Mouse (Mus musculus) liver, embryonic 14.5 days (tissue): ENCODE results near the gene Dlgap3. TPM values are rescaled to one million over a fixed set of nuclear protein-coding genes. Genes with fewer than 3 reads are reported as not detected.

ENCODE experiments used
- ATAC-seq: fragments of 200-750 bp; cut with Nextera tagmentation; 2 replicates; pipeline ENCODE4 v1.8.0; 2017; ENCODE audit warnings: moderate number of reproducible peaks, mild to moderate bottlenecking, moderate library complexity; ENCODE audit not compliant: insufficient read depth
- DNase-seq, 3 experiments: peaks; one replicate each; pipeline ENCODE4 v3.0.0-alpha.2; 2012 to 2013; ENCODE audit warnings: low read depth in 3 of 3, low spot score in 3 of 3
- H3K27ac ChIP-seq: fragments of 300-500 bp; sonication (generic); 2 replicates; pipeline ENCODE4 v1.5.1; 2014; ENCODE audit warnings: moderate library complexity, mild to moderate bottlenecking, control low read depth, inconsistent platforms
- H3K27me3 ChIP-seq: fragments of 300-500 bp; sonication (generic); 2 replicates; pipeline ENCODE4 v1.6.1; 2014; ENCODE audit warnings: mild to moderate bottlenecking, low read length, moderate library complexity; ENCODE audit not compliant: control insufficient read depth, insufficient read depth
- H3K36me3 ChIP-seq: fragments of 300-500 bp; sonication (generic); replicated peaks from 2 replicates; pipeline ENCODE4 v1.6.1; 2014; ENCODE audit warnings: low read depth; ENCODE audit not compliant: control insufficient read depth, insufficient read depth
- H3K4me1 ChIP-seq, 2 experiments: fragments of 200-500 bp in 1 of 2; fragments of 300-500 bp in 1 of 2; sonication (generic) in 1 of 2; replicated peaks; 2 replicates each; pipeline ENCODE4 v1.6.1; 2012 to 2014; ENCODE audit warnings: antibody characterized with exemption in 1 of 2, inconsistent platforms in 1 of 2, low read length in 1 of 2; ENCODE audit not compliant: control insufficient read depth in 2 of 2, insufficient read depth in 2 of 2
- H3K4me2 ChIP-seq: fragments of 300-500 bp; sonication (generic); 2 replicates; pipeline ENCODE4 v1.6.1; 2014; ENCODE audit warnings: low read depth, mild to moderate bottlenecking, control low read depth, moderate library complexity
- H3K4me3 ChIP-seq, 2 experiments: fragments of 200-500 bp in 1 of 2; fragments of 300-500 bp in 1 of 2; sonication (generic) in 1 of 2; 2 replicates each; pipeline ENCODE4 v1.5.1; 2012 to 2014; ENCODE audit warnings: low read depth in 2 of 2, low read length in 2 of 2, mild to moderate bottlenecking in 2 of 2, control low read depth in 1 of 2, inconsistent platforms in 1 of 2, moderate library complexity in 1 of 2; ENCODE audit not compliant: insufficient read depth in 1 of 2
- H3K9ac ChIP-seq: fragments of 300-500 bp; sonication (generic); replicated peaks from 2 replicates; pipeline ENCODE4 v1.6.1; 2014; ENCODE audit warnings: mild to moderate bottlenecking, control low read depth, moderate library complexity
- H3K9me3 ChIP-seq: fragments of 300-500 bp; sonication (generic); 2 replicates; pipeline ENCODE4 v1.6.1; 2016; ENCODE audit warnings: low read length, mixed read lengths; ENCODE audit not compliant: control insufficient read depth
- CTCF ChIP-seq: IDR thresholded peaks from 2 replicates; pipeline ENCODE4 v1.5.1; 2016; ENCODE audit warnings: antibody characterized with exemption, low read depth, control low read depth
- EP300 ChIP-seq: IDR thresholded peaks from 2 replicates; pipeline ENCODE4 v1.6.1; 2016; ENCODE audit warnings: antibody characterized with exemption, low read depth
- WGBS: fragments of 180-500 bp; shearing (Covaris S2); extraction: QIAGEN DNeasy Blood & Tissue Kit; methylation state at CpG from one replicate; pipeline ENCODE4 v1.1.7; 2014; ENCODE audit not compliant: insufficient replicate concordance; 5-methylcytosine and 5-hydroxymethylcytosine counted together
- polyA plus RNA-seq, 2 experiments: library from polyadenylated mRNA; depleted of rRNA in 1 of 2; stranded (reverse) in 1 of 2; unstranded in 1 of 2; fragments of >200 nt; fragmentation: Nextera tagmentation in 1 of 2; extraction: Ambion mirVana in 1 of 2; gene quantifications; 2 replicates each; pipeline versions ENCODE4 v1.2.1 to v1.2.3; 2012 to 2014

Dlgap3 gene
- polyA plus RNA-seq, 2 experiments: 0.24 to 0.28 TPM

- Histone ChIP-seq H3K4me1 (no peaks in the 10 kb centered on the region), H3K36me3 (no peaks in the 10 kb centered on the region), H3K4me2 (no peak overlapping the region), H3K27me3 (peaks cover 20% of the 10 kb centered on the region), H3K9me3 (no peaks in the 10 kb centered on the region), H3K27ac (no peak overlapping the region), H3K4me3 (no peak overlapping the region), H3K9ac (no peak overlapping the region)
- 68% methylated on average over 40 of the region's 40 CpGs for WGBS
- ATAC-seq (no peak), DNase-seq (no peak)
- no peak for TF ChIP-seq CTCF
- no peak for TF ChIP-seq EP300
Observed at GRCm38 (mm10) chr4:127233416-127234125, 64.6 kb downstream of the Dlgap3 start.

- Histone ChIP-seq H3K4me2 (peak overlapping the region; percentile 71), H3K9me3 (no peaks in the 10 kb centered on the region), H3K9ac (no peak overlapping the region), H3K36me3 (no peaks in the 10 kb centered on the region), H3K27me3 (peaks cover 20% of the 10 kb centered on the region), H3K4me3 (peak overlapping the region; percentile 34 to 52), H3K4me1 (no peaks in the 10 kb centered on the region), H3K27ac (no peak overlapping the region)
- ATAC-seq: peak; percentile 66; the same call in 1 of the 2 replicates
- peak; percentile 41 to 53 (median 45) for DNase-seq
- TF ChIP-seq CTCF (peak; percentile 72), EP300 (no peak)
- under 1% methylated on average over 50 of the region's 67 CpGs for WGBS
Observed at GRCm38 (mm10) chr4:127235742-127236487, 66.9 kb downstream of the Dlgap3 start.

- H3K4me3 ChIP-seq: peak overlapping the region in 1 of 2 experiments; percentile 52; a peak in 2 of 4 replicates
- WGBS: 9% methylated on average over 14 of the region's 14 CpGs
- H3K9me3 ChIP-seq: no peaks in the 10 kb centered on the region
- no peaks in the 10 kb centered on the region for H3K4me1 ChIP-seq
- peaks cover 20% of the 10 kb centered on the region for H3K27me3 ChIP-seq
- H3K36me3 ChIP-seq: no peaks in the 10 kb centered on the region
- no peak overlapping the region for H3K27ac ChIP-seq
- H3K9ac ChIP-seq: no peak overlapping the region
- no peak for ATAC-seq
- no peak for TF ChIP-seq EP300
- no peak for TF ChIP-seq CTCF
- H3K4me2 ChIP-seq: peak overlapping the region; percentile 71
- DNase-seq: no peak
Observed at GRCm38 (mm10) chr4:127236631-127237030, 67.6 kb downstream of the Dlgap3 start.

GRCm38 (mm10) chr4:127237271-127237670 lies 68.3 kb downstream of the Dlgap3 start:
- no peak overlapping the region for H3K4me2 ChIP-seq
- H3K27me3 ChIP-seq: peaks cover 20% of the 10 kb centered on the region

GRCm38 (mm10) chr4:127242696-127243095 lies 73.7 kb downstream of the Dlgap3 start:
- DNase-seq (no peak), ATAC-seq (no peak)
- no peaks in the 10 kb centered on the region; the same call in 1 of the 2 replicates for H3K36me3 ChIP-seq
- H3K4me1 ChIP-seq: peaks cover 0 to 12% of the 10 kb centered on the region in 2 experiments; a peak in 3 of 4 replicates
- no peak for TF ChIP-seq CTCF
- no peak for TF ChIP-seq EP300
- no peak overlapping the region for H3K9ac ChIP-seq
- H3K27ac ChIP-seq: no peak overlapping the region
- H3K9me3 ChIP-seq: no peaks in the 10 kb centered on the region
- 21% methylated on average over 6 of the region's 6 CpGs for WGBS
- no peak overlapping the region for H3K4me3 ChIP-seq
- no peaks in the 10 kb centered on the region for H3K27me3 ChIP-seq
- no peak overlapping the region for H3K4me2 ChIP-seq

More at GRCm38 (mm10) chr4:127237271-127237670, 68.3 kb downstream of the Dlgap3 start:
- TF ChIP-seq EP300: no peak
- no peak for TF ChIP-seq CTCF
- H3K9ac ChIP-seq: no peak overlapping the region
- no peaks in the 10 kb centered on the region for H3K4me1 ChIP-seq
- no peaks in the 10 kb centered on the region for H3K36me3 ChIP-seq
- H3K9me3 ChIP-seq: no peaks in the 10 kb centered on the region
- WGBS: 55% methylated on average over 10 of the region's 10 CpGs
- DNase-seq (no peak), ATAC-seq (no peak)
- H3K27ac ChIP-seq: no peak overlapping the region
- H3K4me3 ChIP-seq: no peak overlapping the region
